Mouse (Mus musculus): Measurements from ENCODE around the gene Mapk1.
A peak's percentile ranks its signal among the peaks of the same experiment; 100 is the strongest.

The Mapk1 gene

GRCm38 (mm10) chr16:17015853-17016230 is 32.7 kb downstream of the Mapk1 start:
- no peak for DNase-seq (ENCODE audit: low read depth, low spot score)

DNA sequence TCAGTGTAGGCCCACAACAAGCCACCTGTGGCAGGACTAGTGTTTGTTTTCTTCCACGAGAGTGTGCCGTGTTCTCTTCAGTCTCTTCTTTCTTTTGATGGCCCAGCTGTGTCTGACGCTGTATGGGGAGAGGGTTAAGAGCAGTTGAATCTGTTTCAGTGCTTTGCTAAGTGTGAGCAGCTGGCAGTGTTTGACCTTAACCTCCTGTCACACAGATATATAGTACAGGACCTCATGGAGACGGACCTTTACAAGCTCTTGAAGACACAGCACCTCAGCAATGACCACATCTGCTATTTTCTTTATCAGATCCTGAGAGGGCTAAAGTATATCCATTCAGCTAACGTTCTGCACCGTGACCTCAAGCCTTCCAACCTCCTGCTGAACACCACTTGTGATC is 34.9 kb downstream of the Mapk1 start:
- DNase-seq (ENCODE audit: low read depth, low spot score) = no peak

DNA sequence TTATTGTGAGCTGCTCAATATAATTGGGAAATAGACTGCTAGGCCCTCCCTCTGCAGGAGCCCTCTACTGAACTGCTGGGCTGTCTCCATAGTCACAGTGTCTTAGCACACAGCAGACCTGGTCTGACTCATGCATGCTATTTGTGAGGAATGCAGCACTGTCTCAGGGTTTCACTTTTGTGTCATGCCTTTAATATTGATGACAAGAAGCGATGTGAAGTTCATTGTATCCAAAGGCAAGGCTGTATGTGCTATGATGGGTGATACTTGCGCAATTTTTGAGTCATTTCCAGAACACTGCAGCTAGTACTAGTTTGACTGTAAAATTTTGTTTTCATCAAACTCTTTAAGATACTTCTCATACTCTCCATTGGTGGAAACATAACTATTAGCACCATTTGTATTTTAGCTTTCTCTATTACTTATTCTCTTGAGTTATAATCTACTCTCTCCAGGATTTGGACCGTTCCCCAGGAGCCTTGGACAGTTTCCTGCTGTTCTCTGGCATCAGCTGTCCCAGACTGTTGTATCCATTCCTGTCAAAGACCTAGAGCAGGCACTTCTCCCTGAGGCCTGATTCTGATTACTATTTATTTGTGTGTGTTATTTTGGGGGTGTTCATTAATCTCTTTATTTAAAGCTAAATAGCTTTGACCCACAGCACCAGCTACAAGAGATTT is 41.4 kb downstream of the Mapk1 start:
- DNase-seq (ENCODE audit: low read depth, low spot score) = peak; percentile 92

DNA sequence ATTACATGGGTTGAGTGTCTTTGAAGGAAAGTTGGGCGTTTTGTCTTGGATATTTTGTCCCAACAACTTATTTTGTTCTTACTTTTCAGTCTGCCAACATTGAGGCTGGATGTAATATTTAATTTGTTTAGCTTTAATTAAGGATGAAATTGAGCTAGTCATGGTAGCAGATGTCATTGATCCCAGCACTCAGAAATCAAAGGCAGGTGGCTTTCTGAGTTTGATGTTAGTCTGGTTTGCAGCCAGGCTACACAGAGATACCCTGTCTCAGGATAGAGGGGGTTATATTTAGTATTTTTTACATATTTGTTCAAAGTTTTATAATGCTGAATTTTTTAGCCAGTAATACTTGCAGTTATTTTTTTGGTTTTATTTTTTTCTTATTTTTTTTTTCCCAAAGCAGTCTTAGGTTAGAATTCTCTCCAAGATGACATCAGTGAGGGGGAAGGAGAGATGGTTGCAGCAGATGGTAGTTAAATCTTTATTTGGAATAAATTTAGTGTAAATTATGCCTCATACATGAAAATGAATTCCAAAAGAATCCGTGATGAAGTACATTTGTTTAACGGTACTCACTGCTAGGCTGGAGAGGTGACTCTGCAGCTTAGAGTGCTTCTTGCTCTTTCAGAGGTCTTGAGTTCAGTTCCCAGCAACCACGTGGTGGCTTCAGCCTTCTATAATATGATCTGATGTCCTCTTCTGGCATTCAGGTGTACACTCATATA is 47.0 kb downstream of the Mapk1 start:
- no peak for DNase-seq (ENCODE audit: low read depth, low spot score)

DNA sequence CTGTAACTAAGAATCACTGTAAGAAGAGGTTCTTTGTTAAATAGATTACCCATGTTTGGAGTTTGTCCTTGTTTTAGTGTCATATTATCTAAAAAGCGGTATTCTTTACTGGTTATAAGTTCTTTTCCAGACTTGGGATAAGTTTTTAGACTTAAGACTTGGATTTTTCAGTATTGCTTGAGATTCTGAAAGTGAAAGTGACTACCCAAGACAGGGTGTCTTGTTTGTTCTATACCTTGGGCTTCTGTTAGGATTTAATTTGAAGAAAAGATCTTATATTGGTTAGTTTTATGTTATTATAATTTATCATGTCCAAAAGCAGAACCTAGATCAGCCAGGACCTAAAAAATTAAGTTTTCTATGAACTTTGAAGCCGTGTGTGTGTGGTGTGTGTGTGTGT is 50.6 kb downstream of the Mapk1 start:
- no peak for DNase-seq (ENCODE audit: low read depth, low spot score)

DNA sequence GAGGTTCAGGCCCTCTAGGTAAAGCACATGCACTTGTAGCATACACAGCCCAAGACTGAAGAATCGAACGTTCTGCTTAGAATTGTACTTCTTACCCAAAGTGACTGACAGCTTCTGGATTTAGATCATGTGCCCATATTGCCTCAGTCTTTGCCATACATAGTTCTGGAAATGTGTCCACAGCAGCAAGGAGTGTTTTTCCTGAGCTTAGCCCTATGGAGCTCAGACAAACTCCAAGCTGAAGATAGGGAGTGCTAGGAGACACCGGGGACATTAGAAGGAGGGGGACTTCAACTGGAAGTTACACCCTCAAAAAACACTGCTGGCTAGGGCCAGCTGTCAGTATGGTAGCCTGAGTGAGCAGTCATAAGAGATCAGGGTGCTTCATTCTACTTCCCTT is 57.5 kb downstream of the Mapk1 start:
- DNase-seq (ENCODE audit: low read depth, low spot score) = no peak

- DNase-seq (ENCODE audit: low read depth, low spot score) = no peak
These were observed 58.2 kb downstream of the Mapk1 start for GRCm38 (mm10) chr16:17041417-17041816.

DNA sequence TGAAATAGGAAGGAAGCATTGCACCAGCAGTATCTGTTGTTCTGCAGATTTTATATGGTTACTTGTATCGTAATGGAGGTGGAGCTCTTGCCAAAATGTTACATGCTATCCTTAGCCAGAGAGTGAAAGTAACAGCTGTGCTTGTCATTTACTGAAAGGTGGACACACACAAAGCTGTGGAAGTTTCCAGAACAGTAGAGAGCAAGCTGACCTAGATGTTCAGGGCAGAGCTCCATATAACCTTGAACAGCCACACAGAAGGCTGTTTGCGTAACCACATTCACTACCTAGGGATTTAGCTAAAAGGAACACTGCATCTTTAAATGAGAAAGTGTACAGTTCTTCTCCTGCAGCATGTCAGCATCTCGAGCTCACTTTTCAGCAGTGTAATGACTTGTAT is 61.1 kb downstream of the Mapk1 start:
- no peak for DNase-seq (ENCODE audit: low read depth, low spot score)

DNA sequence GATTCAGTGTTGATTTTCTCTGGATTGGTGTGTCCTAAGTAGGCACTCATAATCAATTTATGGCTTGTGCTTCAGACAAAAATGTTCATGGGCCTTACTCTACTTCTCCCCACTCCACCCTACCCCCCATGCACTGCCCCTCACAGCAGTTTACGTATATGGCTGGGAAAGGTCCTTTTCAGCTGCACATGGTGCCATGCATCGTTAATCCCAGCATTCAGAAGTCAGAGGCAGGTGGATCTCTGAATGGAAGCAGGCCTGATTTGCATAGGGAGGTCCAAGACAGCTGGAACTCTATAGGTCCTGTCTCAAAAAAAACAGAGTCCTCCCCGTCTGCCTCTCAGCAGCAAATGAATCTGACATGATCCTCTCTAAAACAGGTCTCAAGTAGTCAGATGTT is 62.1 kb downstream of the Mapk1 start:
- no peak for DNase-seq (ENCODE audit: low read depth, low spot score)

- DNase-seq (ENCODE audit: low read depth, low spot score) = no peak
These were observed 66.7 kb downstream of the Mapk1 start for GRCm38 (mm10) chr16:17049886-17050285.

DNA sequence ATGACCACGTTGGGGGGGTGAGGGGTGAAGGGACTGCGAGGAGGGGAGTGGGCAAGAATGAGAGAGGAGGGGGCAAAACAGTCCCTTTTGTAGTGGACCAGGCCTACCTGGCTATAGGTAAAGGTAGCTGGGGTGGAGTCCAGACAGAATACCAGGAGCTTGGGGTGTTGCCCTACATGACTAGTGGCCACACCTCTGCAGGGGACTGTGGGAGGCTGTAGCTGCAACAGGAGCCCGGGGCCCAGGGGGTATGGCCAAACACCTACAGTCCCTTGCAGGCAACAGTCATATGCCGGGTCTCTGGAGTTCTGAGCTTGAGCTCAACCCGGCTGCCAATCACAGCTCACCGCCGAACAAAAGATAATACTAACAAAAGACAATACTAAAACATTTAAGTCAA is 68.9 kb downstream of the Mapk1 start:
- no peak for DNase-seq (ENCODE audit: low read depth, low spot score)

- DNase-seq (ENCODE audit: low read depth, low spot score) = no peak
These were observed 70.7 kb downstream of the Mapk1 start for GRCm38 (mm10) chr16:17053903-17054302.

DNA sequence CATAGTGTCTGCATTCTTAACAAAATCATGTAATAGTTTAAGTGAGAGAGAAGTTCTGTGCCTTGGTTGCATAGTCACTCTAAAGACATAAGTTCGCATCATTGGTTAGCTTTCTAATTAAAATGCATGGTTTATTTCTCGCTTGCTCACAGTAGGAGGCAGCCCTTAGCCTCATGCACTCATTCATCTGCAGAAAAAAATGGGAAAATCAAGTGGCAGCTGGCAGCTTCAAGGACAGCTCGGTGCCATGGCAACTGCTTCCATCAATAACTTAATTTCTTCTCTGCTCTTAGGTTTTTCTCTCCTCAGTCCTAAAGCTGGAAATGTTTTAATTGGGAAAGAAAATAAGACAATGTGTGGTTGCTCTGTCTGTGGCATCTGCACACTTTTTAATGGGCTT is 72.4 kb downstream of the Mapk1 start:
- no peak for DNase-seq (ENCODE audit: low read depth, low spot score)

DNA sequence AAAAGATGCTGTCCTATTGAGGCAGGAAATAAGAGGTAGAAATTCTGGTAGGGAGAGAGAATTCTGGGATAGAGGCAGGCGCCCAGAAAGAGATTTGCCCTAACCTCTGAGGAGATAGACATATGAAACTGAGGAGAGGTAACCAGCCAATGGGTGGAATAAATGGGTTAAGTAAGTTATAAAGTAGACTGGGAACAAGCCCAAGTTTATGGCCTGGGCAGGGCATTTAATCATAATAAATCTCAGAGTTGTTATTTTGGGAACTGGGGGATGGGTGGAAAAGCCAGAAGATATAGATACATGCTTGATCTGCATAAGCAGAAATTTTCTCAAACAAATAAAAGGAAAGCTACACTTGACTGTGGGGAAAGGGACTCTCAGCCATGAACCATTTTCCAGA is 79.2 kb downstream of the Mapk1 start:
- DNase-seq (ENCODE audit: low read depth, low spot score) = no peak

DNA sequence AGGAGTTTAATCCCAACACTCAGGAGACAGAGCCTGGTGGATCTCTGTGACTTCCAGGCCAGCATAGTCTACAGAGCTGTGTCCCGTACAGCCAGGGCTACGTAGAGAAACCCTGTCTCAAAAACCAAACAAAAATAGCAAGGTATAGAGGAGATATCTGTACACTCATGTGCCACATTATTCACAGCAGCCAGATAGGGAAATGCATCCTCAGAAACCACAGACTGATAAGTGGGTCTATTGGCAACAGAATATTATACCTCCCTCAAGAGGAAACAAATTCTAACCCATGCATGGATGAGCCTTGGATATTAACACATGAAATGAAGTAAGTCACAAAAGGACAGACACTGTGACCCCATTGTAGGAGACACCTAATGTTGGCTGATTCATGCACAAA is 84.4 kb downstream of the Mapk1 start:
- DNase-seq (ENCODE audit: low read depth, low spot score) = no peak

DNA sequence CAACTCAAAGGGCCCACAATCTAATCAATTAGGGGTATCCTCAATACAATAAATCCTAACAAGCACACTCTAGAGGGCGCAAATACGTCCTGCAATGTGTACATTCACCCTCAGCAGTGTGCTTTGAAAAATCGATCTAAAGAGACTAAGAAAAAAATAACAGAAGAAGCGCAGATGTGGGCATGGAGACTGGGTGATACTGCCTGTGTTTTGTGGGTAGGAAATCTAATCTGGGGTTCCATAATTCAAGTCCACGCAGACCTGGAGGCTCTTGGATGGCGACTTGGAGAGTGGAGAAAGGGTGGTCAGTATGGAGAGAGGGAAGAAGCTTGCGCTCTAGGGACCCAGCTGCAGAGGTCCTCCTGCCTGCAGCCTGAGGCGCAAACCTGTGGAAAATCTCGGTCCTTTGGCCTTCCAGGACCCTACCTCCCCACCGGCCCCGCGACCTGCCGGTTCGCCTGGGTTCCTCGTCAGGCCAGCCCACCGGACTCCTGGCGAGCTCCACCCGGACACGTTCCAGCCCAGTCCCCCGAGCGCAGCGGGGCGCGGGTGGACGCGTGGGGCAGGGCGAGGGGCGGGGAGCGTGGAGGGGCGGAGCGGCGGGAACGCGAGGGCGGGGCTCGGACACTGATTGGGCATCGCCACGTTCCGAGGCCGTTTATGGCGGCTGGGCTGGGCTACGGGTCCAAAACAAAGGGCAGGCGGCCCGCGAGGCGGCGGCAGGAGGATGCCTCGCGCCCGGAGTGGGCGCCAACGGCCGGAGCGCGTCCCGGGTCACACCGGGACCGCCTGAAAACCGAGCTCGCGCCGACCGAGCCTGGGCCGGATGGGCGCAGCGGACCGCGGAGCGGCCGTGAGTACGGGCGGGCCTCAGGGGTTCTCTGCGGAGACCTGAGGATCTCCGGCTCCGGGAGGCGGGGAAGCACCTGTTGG is 86.6 kb downstream of the Mapk1 start, which contains the start of gene Ypel1:
TSS of gene Ypel1 (plus strand) at position 186 of the 933 bp plus-strand sequence.
- DNase-seq (ENCODE audit: low read depth, low spot score) = peak; percentile 67

- no peak for DNase-seq (ENCODE audit: low read depth, low spot score)
These were observed 87.5 kb downstream of the Mapk1 start for GRCm38 (mm10) chr16:17070716-17071115.

GRCm38 (mm10) chr16:17073000-17073399 is 89.8 kb downstream of the Mapk1 start:
- no peak for DNase-seq (ENCODE audit: low read depth, low spot score)

DNA sequence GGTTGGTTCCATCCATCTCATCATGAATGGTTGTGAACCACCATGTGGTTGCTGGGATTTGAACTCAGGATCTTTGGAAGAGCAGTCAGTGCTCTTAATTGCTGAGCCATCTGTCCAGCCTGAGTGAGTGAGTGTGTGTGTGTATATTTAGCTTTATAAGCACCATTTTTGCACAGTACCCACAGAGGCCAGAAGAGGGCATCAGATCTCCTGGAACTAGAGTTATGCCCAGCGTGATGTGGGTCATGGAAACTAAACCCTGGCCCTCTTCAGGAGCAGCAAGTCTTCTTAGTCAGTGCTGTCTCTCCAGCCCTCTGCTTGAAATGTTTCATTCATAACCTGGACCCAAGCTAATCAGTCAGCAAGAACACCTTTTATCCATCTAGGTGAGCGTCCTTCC is 93.1 kb downstream of the Mapk1 start:
- DNase-seq (ENCODE audit: low read depth, low spot score) = no peak

- no peak for DNase-seq (ENCODE audit: low read depth, low spot score)
These were observed 93.7 kb downstream of the Mapk1 start for GRCm38 (mm10) chr16:17076869-17077268.

GRCm38 (mm10) chr16:17078101-17078500 is 94.9 kb downstream of the Mapk1 start:
- DNase-seq (ENCODE audit: low read depth, low spot score) = no peak

DNA sequence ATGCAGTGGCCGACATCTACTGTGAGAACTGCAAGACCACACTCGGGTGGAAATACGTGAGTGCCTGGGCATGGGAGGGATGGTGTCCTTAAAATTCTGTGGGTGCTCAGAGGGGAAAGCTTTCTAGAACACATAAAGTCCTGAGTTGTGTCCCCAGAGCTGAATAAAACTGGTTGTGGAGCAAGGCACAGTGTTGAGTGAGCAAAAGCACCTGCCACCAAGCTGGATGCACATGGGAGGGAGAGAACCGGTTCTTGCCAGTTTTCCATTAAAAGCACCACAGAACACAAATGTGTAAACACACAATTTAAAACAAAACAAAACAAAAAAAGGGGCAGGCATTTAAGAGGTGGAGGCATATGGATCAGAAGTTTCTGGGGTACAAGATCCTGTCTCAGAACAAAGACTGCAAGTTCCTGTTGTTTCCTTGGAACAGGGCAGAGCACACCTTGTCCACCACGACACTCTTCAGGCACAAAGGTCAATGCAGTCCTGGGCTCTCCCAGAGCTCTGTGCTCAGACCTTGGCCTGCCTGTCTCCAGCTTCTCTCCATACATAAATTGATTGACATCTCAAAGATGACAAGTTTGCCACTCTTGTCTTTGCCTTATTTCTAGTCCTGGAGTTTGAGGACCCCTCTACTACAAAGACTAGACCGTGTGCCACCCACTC is 99.1 kb downstream of the Mapk1 start:
- DNase-seq (ENCODE audit: low read depth, low spot score) = no peak

Data from 3T3-L1 (cell line).